Mouse (Mus musculus) heart, embryonic 13.5 days (tissue): ENCODE measurements around the gene Anks3. TPM values are rescaled to one million over a fixed set of nuclear protein-coding genes. Genes with fewer than 3 reads are reported as not detected.

Experiments used
- ATAC-seq: fragments of 200-750 bp; cut with Nextera tagmentation; 2 replicates; pipeline ENCODE4 v1.8.0; 2017; ENCODE audit warnings: moderate TSS enrichment; ENCODE audit not compliant: insufficient number of reproducible peaks, low FRiP score, low TSS enrichment; ENCODE audit errors: extremely low read depth
- H3K27ac ChIP-seq: fragments of 300-500 bp; sonication (generic); replicated peaks from 2 replicates; pipeline ENCODE4 v1.5.1; 2015; ENCODE audit warnings: moderate library complexity, mild to moderate bottlenecking, inconsistent platforms
- H3K27me3 ChIP-seq: fragments of 300-500 bp; sonication (generic); replicated peaks from 2 replicates; pipeline ENCODE4 v1.6.1; 2015; ENCODE audit warnings: mild to moderate bottlenecking, inconsistent platforms
- H3K36me3 ChIP-seq: fragments of 300-500 bp; sonication (generic); 2 replicates; pipeline ENCODE4 v1.6.1; 2015; ENCODE audit warnings: mild to moderate bottlenecking, inconsistent platforms
- H3K4me1 ChIP-seq: fragments of 300-500 bp; sonication (generic); 2 replicates; pipeline ENCODE4 v1.6.1; 2015; ENCODE audit warnings: inconsistent platforms
- H3K4me2 ChIP-seq: fragments of 300-500 bp; sonication (generic); 2 replicates; pipeline ENCODE4 v1.6.1; 2015; ENCODE audit warnings: inconsistent platforms, mild to moderate bottlenecking, moderate library complexity
- H3K4me3 ChIP-seq: fragments of 300-500 bp; sonication (generic); 2 replicates; pipeline ENCODE4 v1.5.1; 2015; ENCODE audit warnings: moderate library complexity, mild to moderate bottlenecking, inconsistent platforms
- H3K9ac ChIP-seq: fragments of 300-500 bp; sonication (generic); 2 replicates; pipeline ENCODE4 v1.6.1; 2015; ENCODE audit warnings: inconsistent platforms, mild to moderate bottlenecking, moderate library complexity
- H3K9me3 ChIP-seq: fragments of 300-500 bp; sonication (generic); 2 replicates; pipeline ENCODE4 v1.6.1; 2016; ENCODE audit warnings: inconsistent platforms
- WGBS: fragments of 180-500 bp; shearing (Covaris S2); methylation state at CpG from one replicate; pipeline ENCODE4 v1.1.7; 2015; ENCODE audit warnings: mixed read lengths; 5-methylcytosine and 5-hydroxymethylcytosine counted together
- polyA plus RNA-seq: library from polyadenylated mRNA; unstranded; fragments of >200 nt; fragmentation: Nextera tagmentation; extraction: Ambion mirVana; gene quantifications from 2 replicates; pipeline ENCODE4 v1.2.1, GENCODE M21; 2015

Gene Anks3
- polyA plus RNA-seq: 31.8 and 32.3 TPM in 2 replicates

- WGBS: under 1% methylated on average over 75 of the region's 76 CpGs
- H3K36me3 ChIP-seq: peaks cover 16% of the 10 kb centered on the region
- no peaks in the 10 kb centered on the region for H3K27me3 ChIP-seq
- H3K4me1 ChIP-seq: peaks cover 24% of the 10 kb centered on the region
- H3K9ac ChIP-seq: peak within 1 kb of the TSS; percentile 90
- peak; percentile 95 for ATAC-seq
- H3K4me2 ChIP-seq: peak within 1 kb of the TSS; percentile 86
- no peaks in the 10 kb centered on the region for H3K9me3 ChIP-seq
- H3K4me3 ChIP-seq: peak within 1 kb of the TSS; percentile 82
- H3K27ac ChIP-seq: peak within 1 kb of the TSS; percentile 75
Observed at GRCm38 (mm10) chr16:4963797-4964709, at the start of gene Anks3. Gene Anks3 (minus strand): TSS chr16:4964205.

GRCm38 (mm10) chr16:5013054-5013838, 49.2 kb upstream of the Anks3 start, which contains the start of gene Rogdi:
Gene Rogdi (minus strand): TSS chr16:5013553.
- peak within 1 kb of the TSS; percentile 72 for H3K4me3 ChIP-seq
- peaks cover 56% of the 10 kb centered on the region for H3K36me3 ChIP-seq
- H3K9ac ChIP-seq: peak within 1 kb of the TSS; percentile 83
- no peaks in the 10 kb centered on the region for H3K9me3 ChIP-seq
- peak within 1 kb of the TSS; percentile 57 for H3K27ac ChIP-seq
- H3K27me3 ChIP-seq: no peaks in the 10 kb centered on the region
- peaks cover 13% of the 10 kb centered on the region for H3K4me1 ChIP-seq
- peak; percentile 98 for ATAC-seq
- H3K4me2 ChIP-seq: peak within 1 kb of the TSS; percentile 86
- under 1% methylated on average over 63 of the region's 63 CpGs for WGBS

- Histone ChIP-seq H3K9ac (peak overlapping the region; percentile 83), H3K9me3 (no peaks in the 10 kb centered on the region), H3K27me3 (no peaks in the 10 kb centered on the region), H3K27ac (no peak overlapping the region; the same call in 1 of the 2 replicates), H3K4me1 (peaks cover 19% of the 10 kb centered on the region), H3K4me2 (peak overlapping the region; percentile 86), H3K4me3 (peak overlapping the region; percentile 72), H3K36me3 (peaks cover 47% of the 10 kb centered on the region)
- WGBS: 51% methylated on average over 13 of the region's 13 CpGs
- no peak for ATAC-seq
Observed at GRCm38 (mm10) chr16:5012036-5013005, 48.3 kb upstream of the Anks3 start.

GRCm38 (mm10) chr16:5011285-5011684, 47.3 kb upstream of the Anks3 start:
- Histone ChIP-seq H3K9me3 (no peaks in the 10 kb centered on the region), H3K27ac (no peak overlapping the region), H3K4me1 (peaks cover 27% of the 10 kb centered on the region), H3K4me2 (no peak overlapping the region), H3K27me3 (no peaks in the 10 kb centered on the region), H3K36me3 (peaks cover 37% of the 10 kb centered on the region), H3K4me3 (no peak overlapping the region), H3K9ac (no peak overlapping the region)
- no peak for ATAC-seq
- WGBS: 86% methylated on average over 7 of the region's 7 CpGs

- H3K9me3 ChIP-seq: no peaks in the 10 kb centered on the region
- no peak overlapping the region for H3K27ac ChIP-seq
- H3K4me3 ChIP-seq: no peak overlapping the region
- H3K4me2 ChIP-seq: no peak overlapping the region
- WGBS: 84% methylated on average over 10 of the region's 10 CpGs
- peaks cover 27% of the 10 kb centered on the region for H3K4me1 ChIP-seq
- H3K9ac ChIP-seq: no peak overlapping the region
- H3K36me3 ChIP-seq: peaks cover 28% of the 10 kb centered on the region
- no peaks in the 10 kb centered on the region for H3K27me3 ChIP-seq
- ATAC-seq: no peak
Observed at GRCm38 (mm10) chr16:5010371-5010935, 46.4 kb upstream of the Anks3 start.

- Histone ChIP-seq H3K4me1 (peaks cover 27% of the 10 kb centered on the region), H3K4me2 (no peak overlapping the region), H3K27me3 (no peaks in the 10 kb centered on the region), H3K4me3 (no peak overlapping the region), H3K36me3 (peaks cover 16% of the 10 kb centered on the region; the same call in 1 of the 2 replicates), H3K9me3 (no peaks in the 10 kb centered on the region), H3K9ac (no peak overlapping the region), H3K27ac (no peak overlapping the region)
- 81% methylated on average over 12 of the region's 12 CpGs for WGBS
- ATAC-seq: no peak
Observed at GRCm38 (mm10) chr16:5008076-5008475, 44.1 kb upstream of the Anks3 start.

- Histone ChIP-seq H3K4me1 (peaks cover 22% of the 10 kb centered on the region), H3K27me3 (no peaks in the 10 kb centered on the region), H3K9me3 (no peaks in the 10 kb centered on the region), H3K27ac (no peak overlapping the region), H3K36me3 (peaks cover 16% of the 10 kb centered on the region; the same call in 1 of the 2 replicates), H3K4me2 (0 out of 2 replicates have a peak overlapping the region, but pooled peaks have one; percentile 16), H3K9ac (0 out of 2 replicates have a peak overlapping the region, but pooled peaks have one; percentile 2), H3K4me3 (no peak overlapping the region)
- ATAC-seq: no peak
- WGBS: 35% methylated on average over 6 of the region's 6 CpGs
Observed at GRCm38 (mm10) chr16:5007492-5007891, 43.5 kb upstream of the Anks3 start.

GRCm38 (mm10) chr16:5007067-5007466, 43.1 kb upstream of the Anks3 start, which contains the start of gene Smim22:
Gene Smim22 (plus strand): TSS chr16:5007288.
- H3K4me2 ChIP-seq: 0 out of 2 replicates have a peak within 1 kb of the TSS, but pooled peaks have one; percentile 16
- H3K4me3 ChIP-seq: no peak within 1 kb of the TSS
- no peaks in the 10 kb centered on the region for H3K9me3 ChIP-seq
- no peak within 1 kb of the TSS for H3K27ac ChIP-seq
- 31% methylated on average over 5 of the region's 5 CpGs for WGBS
- ATAC-seq: no peak
- H3K9ac ChIP-seq: 0 out of 2 replicates have a peak within 1 kb of the TSS, but pooled peaks have one; percentile 2
- H3K27me3 ChIP-seq: no peaks in the 10 kb centered on the region
- H3K4me1 ChIP-seq: peaks cover 18% of the 10 kb centered on the region
- H3K36me3 ChIP-seq: peaks cover 16% of the 10 kb centered on the region; the same call in 1 of the 2 replicates

GRCm38 (mm10) chr16:5000611-5001010, 36.6 kb upstream of the Anks3 start:
- ATAC-seq: no peak
- Histone ChIP-seq H3K4me2 (no peak overlapping the region), H3K9me3 (no peaks in the 10 kb centered on the region), H3K27me3 (no peaks in the 10 kb centered on the region), H3K4me1 (peaks cover 8% of the 10 kb centered on the region), H3K4me3 (no peak overlapping the region), H3K27ac (no peak overlapping the region), H3K36me3 (no peaks in the 10 kb centered on the region), H3K9ac (no peak overlapping the region)
- 67% methylated on average over 3 of the region's 3 CpGs for WGBS

- 77% methylated on average over 1 of the region's 1 CpGs for WGBS
- Histone ChIP-seq H3K4me1 (peaks cover 8% of the 10 kb centered on the region), H3K27ac (no peak overlapping the region), H3K4me3 (no peak overlapping the region), H3K36me3 (no peaks in the 10 kb centered on the region), H3K9me3 (no peaks in the 10 kb centered on the region), H3K9ac (no peak overlapping the region), H3K27me3 (no peaks in the 10 kb centered on the region), H3K4me2 (no peak overlapping the region)
- ATAC-seq: no peak
Observed at GRCm38 (mm10) chr16:4998984-4999383, 35.0 kb upstream of the Anks3 start.
